Mouse (Mus musculus): ENCODE measurements at regions not wholly inside any gene's neighbourhood (a gene's known extent, or its start where the extent isn't known, plus 50 kb on each side); places are given as distances from the start of the nearest gene placed in this dataset.

DNA sequence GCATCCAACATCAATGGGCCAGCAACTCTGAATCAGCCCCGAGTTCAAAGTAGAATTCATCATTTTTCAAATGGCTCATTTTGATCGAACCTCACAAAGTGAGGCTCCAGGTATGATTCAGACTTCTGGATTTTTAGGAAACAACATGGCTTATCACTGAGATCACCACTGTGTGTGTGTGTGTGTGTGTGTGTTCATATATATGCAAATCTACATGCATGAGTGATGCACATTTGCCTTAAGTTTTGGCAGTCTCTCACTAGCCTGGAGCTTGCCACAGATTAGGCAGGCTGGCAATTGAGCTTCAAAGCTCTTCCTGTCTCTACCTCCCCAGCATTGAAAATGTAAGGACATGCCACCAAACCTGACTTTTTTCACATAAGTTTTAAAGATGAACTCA lies 195.1 kb upstream of the Mindy3 start:
- no peak overlapping the region for H3K4me3 ChIP-seq (replicated peaks)
- no peaks in the 10 kb centered on the region for H3K27me3 ChIP-seq
- ATAC-seq (ENCODE audit: low FRiP score): no peak
- no peak overlapping the region for H3K27ac ChIP-seq
- no peaks in the 10 kb centered on the region for H3K9me3 ChIP-seq
- no peak overlapping the region for H3K9ac ChIP-seq
- no peak overlapping the region for H3K4me2 ChIP-seq
- WGBS: 95% methylated on average over 2 of the region's 2 CpGs
- no peaks in the 10 kb centered on the region for H3K4me1 ChIP-seq
- H3K36me3 ChIP-seq (replicated peaks): no peaks in the 10 kb centered on the region

DNA sequence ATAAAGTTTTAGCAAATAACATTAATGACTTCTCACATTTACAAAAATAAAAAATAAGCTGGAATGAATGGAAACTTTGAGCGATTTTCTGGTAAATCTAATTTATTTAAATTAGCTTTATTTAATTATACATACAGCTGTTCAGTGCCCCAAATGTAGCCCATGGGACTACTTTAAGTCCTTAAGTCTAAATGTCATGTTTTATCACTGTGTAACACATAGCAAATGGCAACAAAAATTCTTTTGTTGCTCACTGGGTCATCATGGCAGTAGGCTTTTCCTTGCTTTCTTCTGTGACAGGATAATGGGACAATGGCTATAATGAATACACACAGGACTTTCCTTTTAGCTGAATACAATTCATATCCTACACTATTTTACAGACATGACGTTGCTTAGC lies 194.6 kb upstream of the Mindy3 start:
- H3K4me2 ChIP-seq: no peak overlapping the region
- H3K9ac ChIP-seq: no peak overlapping the region
- H3K9me3 ChIP-seq: no peaks in the 10 kb centered on the region
- no peaks in the 10 kb centered on the region for H3K27me3 ChIP-seq
- H3K36me3 ChIP-seq (replicated peaks): no peaks in the 10 kb centered on the region
- 62% methylated on average over 2 of the region's 2 CpGs for WGBS
- ATAC-seq (ENCODE audit: low FRiP score): no peak
- H3K4me3 ChIP-seq (replicated peaks): no peak overlapping the region
- no peak overlapping the region for H3K27ac ChIP-seq
- H3K4me1 ChIP-seq: no peaks in the 10 kb centered on the region

DNA sequence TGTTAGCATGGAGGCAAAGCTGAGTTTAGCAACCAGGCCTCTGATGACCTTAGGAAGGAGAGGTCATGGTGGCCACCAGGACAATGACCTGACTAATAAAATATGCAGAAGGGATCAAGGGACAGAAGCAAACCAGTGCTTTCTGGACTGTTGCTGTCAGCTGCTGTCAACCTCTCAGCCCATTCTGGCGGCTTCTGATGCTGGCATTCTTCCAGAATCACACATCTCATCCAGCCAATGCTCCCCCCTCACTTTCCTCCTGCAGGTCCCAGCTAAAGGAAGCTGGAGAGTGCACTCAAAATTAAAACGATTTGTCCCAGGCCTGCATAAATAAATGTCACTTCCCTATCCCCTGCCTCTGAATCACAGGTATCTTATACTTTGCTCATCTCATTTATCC lies 163.3 kb upstream of the Mindy3 start:
- H3K9me3 ChIP-seq: no peaks in the 10 kb centered on the region
- no peak overlapping the region for H3K4me2 ChIP-seq
- no peaks in the 10 kb centered on the region for H3K4me1 ChIP-seq
- no peaks in the 10 kb centered on the region for H3K27me3 ChIP-seq
- H3K9ac ChIP-seq: no peak overlapping the region
- no peaks in the 10 kb centered on the region for H3K36me3 ChIP-seq (replicated peaks)
- H3K4me3 ChIP-seq (replicated peaks): no peak overlapping the region
- WGBS: 56% methylated on average over 2 of the region's 2 CpGs
- no peak overlapping the region for H3K27ac ChIP-seq
- peak; percentile 23; the same call in 1 of the 2 replicates for ATAC-seq (ENCODE audit: low FRiP score)

- H3K4me2 ChIP-seq: no peak overlapping the region
- no peaks in the 10 kb centered on the region for H3K36me3 ChIP-seq (replicated peaks)
- no peaks in the 10 kb centered on the region for H3K4me1 ChIP-seq
- H3K4me3 ChIP-seq (replicated peaks): no peak overlapping the region
- 58% methylated on average over 1 of the region's 1 CpGs for WGBS
- H3K27ac ChIP-seq: no peak overlapping the region
- H3K9ac ChIP-seq: no peak overlapping the region
- H3K9me3 ChIP-seq: no peaks in the 10 kb centered on the region
- ATAC-seq (ENCODE audit: low FRiP score): no peak
- no peaks in the 10 kb centered on the region for H3K27me3 ChIP-seq
These were observed 138.5 kb upstream of the Mindy3 start for GRCm38 (mm10) chr2:12557736-12558135.

GRCm38 (mm10) chr2:12522411-12522810 lies 103.1 kb upstream of the Mindy3 start:
- no peak for ATAC-seq (ENCODE audit: low FRiP score)
- WGBS: 71% methylated on average over 5 of the region's 5 CpGs
- H3K4me2 ChIP-seq: no peak overlapping the region
- H3K9me3 ChIP-seq: no peaks in the 10 kb centered on the region
- H3K4me3 ChIP-seq (replicated peaks): no peak overlapping the region
- no peaks in the 10 kb centered on the region for H3K27me3 ChIP-seq
- no peaks in the 10 kb centered on the region for H3K36me3 ChIP-seq (replicated peaks)
- no peaks in the 10 kb centered on the region for H3K4me1 ChIP-seq
- no peak overlapping the region for H3K9ac ChIP-seq
- H3K27ac ChIP-seq: no peak overlapping the region

GRCm38 (mm10) chr2:12521744-12522143 lies 102.5 kb upstream of the Mindy3 start:
- no peak for ATAC-seq (ENCODE audit: low FRiP score)
- no peaks in the 10 kb centered on the region for H3K36me3 ChIP-seq (replicated peaks)
- no peaks in the 10 kb centered on the region for H3K4me1 ChIP-seq
- no peaks in the 10 kb centered on the region for H3K27me3 ChIP-seq
- no peaks in the 10 kb centered on the region for H3K9me3 ChIP-seq
- no peak overlapping the region for H3K9ac ChIP-seq
- H3K4me3 ChIP-seq (replicated peaks): no peak overlapping the region
- no peak overlapping the region for H3K27ac ChIP-seq
- no peak overlapping the region for H3K4me2 ChIP-seq

GRCm38 (mm10) chr2:12492369-12492768 lies 73.1 kb upstream of the Mindy3 start:
- H3K27ac ChIP-seq: no peak overlapping the region
- 63% methylated on average over 3 of the region's 3 CpGs for WGBS

DNA sequence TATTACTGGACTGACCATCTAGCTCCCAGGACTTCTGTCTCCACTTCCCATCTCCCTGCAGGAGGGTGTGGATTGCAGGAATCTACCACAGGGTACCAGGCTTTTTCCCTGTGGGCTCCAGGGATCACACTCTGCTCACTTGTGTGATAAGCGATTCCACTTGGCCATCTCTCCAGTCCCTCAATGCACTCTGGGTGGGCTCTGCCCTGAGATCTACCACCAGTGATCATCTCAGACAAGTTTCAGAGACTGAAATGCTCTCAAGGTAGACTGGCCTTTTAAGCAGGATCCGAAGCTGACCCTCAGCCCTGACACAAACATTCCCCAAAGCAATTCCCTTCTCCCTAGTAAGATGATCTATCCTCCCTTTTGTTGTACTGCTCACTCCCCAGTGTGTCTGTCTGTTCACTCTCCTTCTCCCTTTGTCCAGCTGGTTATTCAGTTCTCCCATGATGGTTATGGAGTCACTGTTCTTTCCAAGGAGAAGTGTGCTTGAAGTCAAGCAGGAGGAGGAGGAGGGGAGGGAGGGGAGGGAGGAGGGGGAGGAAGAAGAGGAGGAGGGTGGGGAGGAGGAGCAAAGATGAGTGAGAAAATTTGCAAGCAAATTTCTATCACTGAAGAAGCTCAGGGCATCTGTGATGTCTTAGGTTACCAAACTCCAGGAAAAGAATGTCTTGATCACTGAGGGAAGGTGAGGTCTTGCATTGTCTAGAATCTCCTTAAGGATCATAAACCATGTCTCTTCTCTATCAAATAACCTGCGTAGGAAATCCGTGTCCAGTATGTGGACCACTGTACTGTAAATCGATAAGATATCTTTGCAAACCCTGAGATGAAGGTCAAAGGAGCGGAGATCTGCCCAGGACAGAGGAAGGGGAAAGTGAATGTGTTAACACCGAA lies 50.4 kb upstream of the Mindy3 start:
- no peak for ATAC-seq (ENCODE audit: low FRiP score)
- Histone ChIP-seq H3K27me3 (no peaks in the 10 kb centered on the region), H3K27ac (no peak overlapping the region), H3K9ac (no peak overlapping the region), H3K36me3 (replicated peaks) (no peaks in the 10 kb centered on the region), H3K4me2 (no peak overlapping the region), H3K4me1 (no peaks in the 10 kb centered on the region), H3K9me3 (no peaks in the 10 kb centered on the region), H3K4me3 (replicated peaks) (no peak overlapping the region)
- 85% methylated on average over 7 of the region's 7 CpGs for WGBS

More at GRCm38 (mm10) chr2:12492369-12492768, 73.1 kb upstream of the Mindy3 start:
- Histone ChIP-seq H3K9me3 (no peaks in the 10 kb centered on the region), H3K4me1 (no peaks in the 10 kb centered on the region), H3K4me3 (replicated peaks) (no peak overlapping the region), H3K4me2 (no peak overlapping the region), H3K36me3 (replicated peaks) (no peaks in the 10 kb centered on the region), H3K9ac (no peak overlapping the region), H3K27me3 (no peaks in the 10 kb centered on the region)
- ATAC-seq (ENCODE audit: low FRiP score): no peak
